Mouse (Mus musculus) duodenum, adult 2 months (tissue): ENCODE data around the gene Alg11. TPM values are rescaled to one million over a fixed set of nuclear protein-coding genes. Genes with fewer than 3 reads are reported as not detected.

ENCODE experiments used
- polyA plus RNA-seq: library from polyadenylated mRNA; depleted of rRNA; stranded (reverse); fragments of >200 nt; gene quantifications from 2 replicates; pipeline ENCODE4 v1.2.3, GENCODE M21; 2012; ENCODE audit warnings: low replicate concordance; rRNA removed

Gene Alg11
- 0.56 and 0.95 TPM in 2 replicates for polyA plus RNA-seq

DNA sequence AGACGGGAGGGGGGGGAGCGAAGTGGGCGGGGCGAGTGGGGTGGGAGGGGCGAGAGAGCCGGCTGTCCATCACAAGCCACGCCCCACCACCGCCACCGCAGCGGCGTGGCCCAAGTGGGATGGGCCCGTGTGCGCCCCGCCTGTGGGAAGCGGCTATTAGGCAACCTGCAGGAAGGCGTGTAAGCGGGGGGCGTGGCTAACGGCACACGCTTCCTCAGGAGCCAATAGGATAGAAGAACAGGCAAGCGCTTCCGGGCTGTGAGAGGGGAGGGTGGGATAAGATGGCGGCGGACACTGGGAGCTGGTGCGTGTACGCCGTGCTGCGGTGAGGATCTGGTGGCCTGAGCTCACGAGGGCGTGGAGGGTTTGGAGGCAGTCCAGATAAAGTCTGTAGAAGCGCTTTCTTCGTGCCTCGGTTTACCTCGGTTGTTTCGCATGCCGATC is at the start of gene Alg11:
Alg11 (plus strand) TSS at position 276 of the 444 bp plus-strand sequence.

DNA sequence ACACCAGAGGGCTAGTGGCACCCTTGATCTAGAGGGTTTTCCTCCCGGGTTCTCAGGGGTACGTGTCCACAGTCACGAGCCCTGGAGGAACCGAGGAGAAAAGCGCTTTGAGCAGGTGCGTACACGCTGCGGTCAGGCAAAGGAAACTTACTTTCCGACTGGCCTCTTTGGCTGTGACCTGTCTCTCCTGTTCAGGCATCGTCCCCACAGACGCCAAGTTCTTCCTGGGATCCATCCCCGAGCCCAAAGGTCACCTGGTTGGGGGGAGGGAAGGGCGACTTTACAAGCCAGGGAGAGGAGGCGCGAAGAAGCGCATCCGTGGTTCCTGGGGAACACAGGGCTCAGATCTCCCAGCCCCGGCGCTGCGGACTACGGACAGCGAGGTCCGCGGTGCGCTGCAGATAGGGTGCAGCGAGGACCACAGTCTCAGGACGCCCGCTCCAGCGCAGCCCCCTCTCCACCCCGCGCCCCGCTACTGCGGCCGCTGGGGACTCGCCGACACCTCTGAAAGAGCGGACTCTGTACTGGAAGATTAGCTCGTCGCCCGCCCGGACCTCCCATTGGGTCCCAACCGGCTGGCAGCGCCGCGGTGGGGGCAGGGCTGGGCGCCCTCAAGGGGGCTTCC is 588 bp upstream of the Alg11 start, which contains the start of gene Atp7b:
Atp7b (minus strand) TSS at position 485 of the 625 bp plus-strand sequence.

Other genes starting within 250 kb of the Alg11 start
- not detected in 2 replicates for gene Defb50, start 237.2 kb upstream of the Alg11 start, polyA plus RNA-seq
- not detected in 2 replicates for gene Defb2, start 220.8 kb upstream of the Alg11 start, polyA plus RNA-seq
- not detected in 2 replicates for gene Defb10, start 201.8 kb upstream of the Alg11 start, polyA plus RNA-seq
- gene Defb9, start 175.3 kb upstream of the Alg11 start, polyA plus RNA-seq, result not detected in 2 replicates
- not detected in 2 replicates for gene Defb11, start 154.3 kb upstream of the Alg11 start, polyA plus RNA-seq
- gene Defb15, start 128.0 kb upstream of the Alg11 start, polyA plus RNA-seq, result not detected in 2 replicates
- gene Defb35, start 122.4 kb upstream of the Alg11 start, polyA plus RNA-seq, result not detected in 2 replicates
- not detected in 2 replicates for gene Defb13, start 114.0 kb upstream of the Alg11 start, polyA plus RNA-seq
- gene Fam90a1a, start 102.0 kb upstream of the Alg11 start, polyA plus RNA-seq, result not detected in 2 replicates
- not detected in 2 replicates for gene Ccdc70, start 90.9 kb upstream of the Alg11 start, polyA plus RNA-seq
- gene Atp7b, start 416 bp upstream of the Alg11 start, polyA plus RNA-seq, result 4.4 and 9.0 TPM in 2 replicates
- 0.05 and 0.22 TPM in 2 replicates for gene Nek5, start 64.3 kb downstream of the Alg11 start, polyA plus RNA-seq
- gene Nek3, start 105.7 kb downstream of the Alg11 start, polyA plus RNA-seq, result 2.3 and 2.8 TPM in 2 replicates
- gene Ckap2, start 125.1 kb downstream of the Alg11 start, polyA plus RNA-seq, result 1.3 and 1.9 TPM in 2 replicates
- 4.0 and 4.1 TPM in 2 replicates for gene Vps36, start 132.1 kb downstream of the Alg11 start, polyA plus RNA-seq
- gene Thsd1, start 166.6 kb downstream of the Alg11 start, polyA plus RNA-seq, result 0.41 and 0.55 TPM in 2 replicates
- gene Tpte, start 222.7 kb downstream of the Alg11 start, polyA plus RNA-seq, result not detected in 2 replicates